Mouse (Mus musculus) limb, embryonic 14.5 days (tissue): ENCODE measurements around the gene Prm1. TPM values are rescaled to one million over a fixed set of nuclear protein-coding genes. Genes with fewer than 3 reads are reported as not detected.

Experiments
- ATAC-seq: fragments of 200-750 bp; cut with Nextera tagmentation; 2 replicates; pipeline ENCODE4 v1.8.0; 2017; ENCODE audit warnings: low read depth, moderate number of reproducible peaks, moderate TSS enrichment; ENCODE audit not compliant: low FRiP score
- DNase-seq: peaks from one replicate; pipeline ENCODE4 v3.0.0-alpha.2; 2015; ENCODE audit warnings: low spot score
- H3K27ac ChIP-seq: fragments of 300-500 bp; sonication (generic); replicated peaks from 2 replicates; pipeline ENCODE4 v1.5.1; 2014; ENCODE audit warnings: low read depth, mild to moderate bottlenecking, low read length, moderate library complexity, mixed read lengths
- H3K27me3 ChIP-seq: fragments of 300-500 bp; sonication (generic); 2 replicates; pipeline ENCODE4 v1.6.1; 2014; ENCODE audit warnings: low read length, mixed read lengths; ENCODE audit not compliant: control insufficient read depth, insufficient read depth
- H3K36me3 ChIP-seq: fragments of 300-500 bp; sonication (generic); 2 replicates; pipeline ENCODE4 v1.6.1; 2014; ENCODE audit warnings: mild to moderate bottlenecking, low read length, moderate library complexity, mixed read lengths; ENCODE audit not compliant: control insufficient read depth, insufficient read depth
- H3K4me1 ChIP-seq: fragments of 300-500 bp; sonication (generic); 2 replicates; pipeline ENCODE4 v1.6.1; 2014; ENCODE audit warnings: antibody characterized with exemption, low read length, mixed read lengths; ENCODE audit not compliant: control insufficient read depth, insufficient read depth
- H3K4me2 ChIP-seq: fragments of 300-500 bp; sonication (generic); replicated peaks from 2 replicates; pipeline ENCODE4 v1.6.1; 2014; ENCODE audit warnings: low read depth, mild to moderate bottlenecking, low read length, moderate library complexity; ENCODE audit not compliant: severe bottlenecking
- H3K4me3 ChIP-seq: fragments of 300-500 bp; sonication (generic); replicated peaks from 2 replicates; pipeline ENCODE4 v1.5.1; 2014; ENCODE audit warnings: low read length
- H3K9ac ChIP-seq: fragments of 300-500 bp; sonication (generic); 2 replicates; pipeline ENCODE4 v1.6.1; 2014; ENCODE audit warnings: mild to moderate bottlenecking, low read depth, low read length, moderate library complexity; ENCODE audit not compliant: severe bottlenecking
- H3K9me3 ChIP-seq: fragments of 300-500 bp; sonication (generic); 2 replicates; pipeline ENCODE4 v1.6.1; 2016; ENCODE audit warnings: low read length; ENCODE audit not compliant: control insufficient read depth
- POLR2A ChIP-seq: fragments of 200-500 bp; IDR thresholded peaks from 2 replicates; pipeline ENCODE4 v1.8.0; 2012; ENCODE audit warnings: inconsistent platforms, mild to moderate bottlenecking, moderate library complexity, borderline replicate concordance; ENCODE audit not compliant: insufficient read depth, insufficient read length; ENCODE audit errors: extremely low read depth
- WGBS: fragments of 180-500 bp; shearing (Covaris S2); extraction: QIAGEN DNeasy Blood & Tissue Kit; methylation state at CpG from one replicate; pipeline ENCODE4 v1.1.7; 2014; 5-methylcytosine and 5-hydroxymethylcytosine counted together
- polyA plus RNA-seq, 2 experiments: library from polyadenylated mRNA; depleted of rRNA in 1 of 2; stranded (reverse) in 1 of 2; unstranded in 1 of 2; fragments of >200 nt; fragmentation: Nextera tagmentation in 1 of 2; extraction: Ambion mirVana in 1 of 2; gene quantifications; 2 replicates each; pipeline versions ENCODE4 v1.2.1 to v1.2.3; 2012 to 2014

The Prm1 gene
- polyA plus RNA-seq, 2 experiments = not detected

- Histone ChIP-seq H3K9ac (no peak overlapping the region), H3K27ac (no peak overlapping the region), H3K36me3 (no peaks in the 10 kb centered on the region), H3K27me3 (no peaks in the 10 kb centered on the region), H3K4me3 (no peak overlapping the region), H3K4me2 (no peak overlapping the region), H3K4me1 (peaks cover 19% of the 10 kb centered on the region), H3K9me3 (no peaks in the 10 kb centered on the region)
- TF ChIP-seq POLR2A = no peak
- DNase-seq (no peak), ATAC-seq (no peak)
- 77% methylated on average over 1 of the region's 1 CpGs for WGBS
These were observed 18.9 kb upstream of the Prm1 start for GRCm38 (mm10) chr16:10824536-10824935.

GRCm38 (mm10) chr16:10821387-10821786 lies 15.7 kb upstream of the Prm1 start:
- no peak for ATAC-seq

GRCm38 (mm10) chr16:10819966-10820365 lies 14.3 kb upstream of the Prm1 start:
- Histone ChIP-seq H3K4me2 (no peak overlapping the region), H3K27me3 (no peaks in the 10 kb centered on the region), H3K36me3 (no peaks in the 10 kb centered on the region), H3K9ac (no peak overlapping the region), H3K4me1 (0 out of 2 replicates have a peak, but pooled peaks cover 5% of the 10 kb centered on the region), H3K4me3 (no peak overlapping the region), H3K9me3 (no peaks in the 10 kb centered on the region), H3K27ac (no peak overlapping the region)
- TF ChIP-seq POLR2A = no peak
- 65% methylated on average over 3 of the region's 3 CpGs for WGBS
- ATAC-seq (no peak), DNase-seq (no peak)

More at GRCm38 (mm10) chr16:10821387-10821786, 15.7 kb upstream of the Prm1 start:
- no peak overlapping the region for H3K27ac ChIP-seq
- H3K27me3 ChIP-seq = no peaks in the 10 kb centered on the region
- no peak for TF ChIP-seq POLR2A
- no peaks in the 10 kb centered on the region for H3K36me3 ChIP-seq
- DNase-seq = no peak
- no peak overlapping the region for H3K4me2 ChIP-seq
- H3K4me3 ChIP-seq = no peak overlapping the region
- H3K9me3 ChIP-seq = no peaks in the 10 kb centered on the region
- H3K4me1 ChIP-seq = peaks cover 17% of the 10 kb centered on the region
- H3K9ac ChIP-seq = peak overlapping the region; percentile 25; the same call in 1 of the 2 replicates
- WGBS = 40% methylated on average over 4 of the region's 4 CpGs

DNA sequence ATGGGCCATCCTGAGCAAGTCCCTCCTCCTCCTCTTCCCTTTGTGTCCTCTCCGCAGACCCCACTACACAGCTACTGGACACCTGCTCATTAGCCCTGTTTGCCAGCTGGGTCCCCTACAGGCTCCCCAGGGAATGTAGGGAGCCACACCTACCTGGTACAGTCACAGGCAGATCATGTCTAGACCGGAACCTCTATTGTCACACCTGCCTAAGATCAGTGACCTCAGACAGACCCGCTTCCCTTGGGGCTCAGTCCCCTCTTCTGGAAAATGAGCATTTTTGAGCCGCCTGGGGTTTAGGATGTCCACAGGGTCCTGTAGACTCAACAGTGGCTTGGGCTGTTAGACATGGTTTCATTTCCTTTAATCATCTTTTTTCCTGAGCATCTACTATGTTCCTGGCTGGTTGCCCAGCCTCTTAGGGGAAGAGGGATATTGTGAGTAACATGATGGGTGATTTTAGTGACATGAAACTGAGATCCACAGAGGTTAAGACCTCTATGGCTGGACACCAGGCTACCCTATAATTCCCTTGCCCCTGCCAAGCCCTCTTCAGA lies 13.0 kb upstream of the Prm1 start:
- H3K4me2 ChIP-seq = no peak overlapping the region
- H3K9me3 ChIP-seq = no peaks in the 10 kb centered on the region
- ATAC-seq (no peak), DNase-seq (no peak)
- H3K36me3 ChIP-seq = no peaks in the 10 kb centered on the region
- no peaks in the 10 kb centered on the region for H3K27me3 ChIP-seq
- H3K4me1 ChIP-seq = 0 out of 2 replicates have a peak, but pooled peaks cover 4% of the 10 kb centered on the region
- 80% methylated on average over 4 of the region's 4 CpGs for WGBS
- TF ChIP-seq POLR2A = no peak
- H3K4me3 ChIP-seq = no peak overlapping the region
- no peak overlapping the region for H3K27ac ChIP-seq
- H3K9ac ChIP-seq = no peak overlapping the region

DNA sequence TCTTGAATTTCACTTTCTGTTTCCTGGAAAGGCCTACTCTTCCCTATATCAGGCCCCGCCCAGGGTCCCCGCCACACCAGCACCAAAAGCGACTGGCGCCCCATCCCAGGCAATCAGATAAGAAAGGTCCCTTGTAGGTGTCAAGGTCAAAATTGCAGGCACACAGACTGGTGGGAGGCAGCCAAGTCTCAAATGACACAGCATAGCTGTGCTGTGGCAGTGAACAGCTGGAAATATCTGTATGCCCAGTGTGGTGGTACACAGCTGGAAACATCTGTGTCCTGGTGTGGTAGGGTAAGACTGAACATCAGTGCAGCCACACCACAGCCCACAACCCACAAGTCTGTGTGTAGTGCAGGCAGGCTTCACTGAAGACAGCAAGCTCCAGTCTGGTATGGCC lies 9.2 kb upstream of the Prm1 start:
- Histone ChIP-seq H3K4me2 (no peak overlapping the region), H3K9me3 (no peaks in the 10 kb centered on the region), H3K27ac (no peak overlapping the region), H3K36me3 (no peaks in the 10 kb centered on the region), H3K9ac (no peak overlapping the region), H3K4me3 (no peak overlapping the region), H3K4me1 (no peaks in the 10 kb centered on the region), H3K27me3 (no peaks in the 10 kb centered on the region)
- ATAC-seq = peak; percentile 57; the same call in 1 of the 2 replicates
- WGBS = 86% methylated on average over 4 of the region's 4 CpGs
- TF ChIP-seq POLR2A = no peak
- no peak for DNase-seq
